Mouse (Mus musculus) cerebellum, adult 2 months (tissue): Measurements from ENCODE around the gene Wipf2. TPM values are rescaled to one million over a fixed set of nuclear protein-coding genes. Genes with fewer than 3 reads are reported as not detected.
"Not testable (repeated sequence)": the region's sequence is repeated elsewhere in the genome, so short reads cannot be mapped to it uniquely, and the experiment has no call there.

ENCODE experiments used
- DNase-seq, 2 experiments: peaks; one replicate each; pipeline ENCODE4 v3.0.0; 2021
- H3K27ac ChIP-seq: fragments of 200-500 bp; 2 replicates; pipeline ENCODE4 v1.5.1; 2012; ENCODE audit warnings: low read length, control low read depth, inconsistent platforms; ENCODE audit not compliant: insufficient read depth
- H3K27me3 ChIP-seq: fragments of 200-500 bp; 2 replicates; pipeline ENCODE4 v1.6.1; 2012; ENCODE audit warnings: inconsistent platforms, mild to moderate bottlenecking, low read length, moderate library complexity; ENCODE audit not compliant: control insufficient read depth, insufficient read depth
- H3K4me1 ChIP-seq: fragments of 200-500 bp; 2 replicates; pipeline ENCODE4 v1.6.1; 2011; ENCODE audit warnings: low read length; ENCODE audit not compliant: control insufficient read depth, insufficient read depth
- H3K4me3 ChIP-seq: fragments of 200-500 bp; replicated peaks from 2 replicates; pipeline ENCODE3; 2011; ENCODE audit warnings: mild to moderate bottlenecking, low read depth, low read length, control low read depth; ENCODE audit not compliant: insufficient read depth
- CTCF ChIP-seq: fragments of 200-500 bp; IDR thresholded peaks from 2 replicates; pipeline ENCODE4 v1.5.1; 2011; ENCODE audit warnings: low read depth, mild to moderate bottlenecking, control low read depth, low read length, moderate library complexity, borderline replicate concordance; ENCODE audit not compliant: insufficient read depth
- POLR2A ChIP-seq: fragments of 200-500 bp; IDR thresholded peaks from 2 replicates; pipeline ENCODE4 v1.6.1; 2011; ENCODE audit warnings: low read length, control low read depth, borderline replicate concordance; ENCODE audit not compliant: insufficient read depth
- WGBS: fragments of 180-500 bp; shearing (Covaris S2); methylation state at CpG from one replicate; pipeline ENCODE4 v1.1.7; 2018; 5-methylcytosine and 5-hydroxymethylcytosine counted together
- polyA plus RNA-seq: library from polyadenylated mRNA; depleted of rRNA; stranded (reverse); fragments of >200 nt; gene quantifications from 2 replicates; pipeline ENCODE4 v1.2.3, GENCODE M21; 2012; rRNA removed

The Wipf2 gene
- polyA plus RNA-seq = 25.8 and 27.3 TPM in 2 replicates

- 7% methylated on average over 38 of the region's 41 CpGs for WGBS
- H3K4me1 ChIP-seq = peaks cover 4% of the 10 kb centered on the region; the same call in 1 of the 2 replicates
- H3K27me3 ChIP-seq = no peaks in the 10 kb centered on the region
- H3K27ac ChIP-seq = peak within 1 kb of the TSS; percentile 87
- peak within 1 kb of the TSS; percentile 100 for H3K4me3 ChIP-seq
- peak; percentile 58; the same call in 1 of the 2 replicates for TF ChIP-seq CTCF
- TF ChIP-seq POLR2A = peak; percentile 91
- peak; percentile 94 to 95 for DNase-seq
Measured at GRCm38 (mm10) chr11:98863028-98863750, at the start of gene Wipf2. Wipf2 (plus strand) TSS chr11:98863638.

GRCm38 (mm10) chr11:98816706-98817239, 46.7 kb upstream of the Wipf2 start:
- 60% methylated on average over 1 of the region's 1 CpGs for WGBS
- DNase-seq = no peak
- Histone ChIP-seq H3K27ac (no peak overlapping the region), H3K4me1 (no peaks in the 10 kb centered on the region), H3K27me3 (no peaks in the 10 kb centered on the region), H3K4me3 (no peak overlapping the region)
- TF ChIP-seq CTCF (no peak), POLR2A (no peak)

DNA sequence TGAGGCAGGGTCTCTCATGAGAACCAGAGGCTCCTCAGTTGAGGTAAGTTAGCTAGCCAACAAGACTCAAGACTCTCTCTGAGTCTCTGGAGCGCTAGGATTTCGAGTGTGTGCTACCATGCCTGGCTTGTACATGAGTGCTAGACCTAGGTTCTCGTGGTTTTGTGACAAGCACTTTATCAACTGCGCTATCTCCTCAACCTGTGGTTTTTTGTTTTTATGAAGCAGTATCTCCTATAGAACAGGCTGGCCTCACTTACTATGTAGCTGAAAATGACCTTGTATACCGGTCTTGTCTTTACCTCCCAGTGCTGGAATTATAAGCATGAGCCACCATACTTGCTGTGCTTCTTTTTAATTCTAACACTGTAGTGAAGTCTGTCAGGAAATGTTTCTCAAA, 42.5 kb upstream of the Wipf2 start:
- no peaks in the 10 kb centered on the region for H3K27me3 ChIP-seq
- DNase-seq = no peak
- no peaks in the 10 kb centered on the region for H3K4me1 ChIP-seq
- WGBS = 96% methylated on average over 5 of the region's 5 CpGs
- TF ChIP-seq CTCF (no peak), POLR2A (no peak)
- no peak overlapping the region for H3K27ac ChIP-seq
- H3K4me3 ChIP-seq = no peak overlapping the region

GRCm38 (mm10) chr11:98826071-98826470, 37.4 kb upstream of the Wipf2 start:
- H3K27me3 ChIP-seq, H3K4me3 ChIP-seq, H3K27ac ChIP-seq, H3K4me1 ChIP-seq, DNase-seq: not testable (repeated sequence)
- WGBS = 96% methylated on average over 2 of the region's 2 CpGs

DNA sequence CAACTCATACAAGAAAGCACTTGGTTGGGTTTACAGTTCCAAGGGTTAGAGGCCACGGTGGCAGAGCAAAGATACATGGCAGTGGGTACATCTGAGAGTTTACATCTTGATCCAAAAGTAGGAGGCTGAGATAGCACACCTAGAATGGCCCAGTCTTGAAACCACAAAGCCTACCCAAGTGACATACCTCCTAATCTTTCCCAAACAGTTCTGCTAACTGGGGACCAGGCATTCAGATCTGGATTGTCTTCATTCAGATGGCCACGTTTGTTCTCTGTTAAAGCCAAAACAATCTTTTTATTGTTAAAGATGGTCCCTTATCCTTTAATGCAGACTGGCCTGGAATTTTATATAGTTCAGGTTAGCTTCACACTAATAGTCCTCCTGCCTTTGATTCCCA, 35.6 kb upstream of the Wipf2 start:
- TF ChIP-seq POLR2A (no peak), CTCF (no peak)
- no peak overlapping the region for H3K27ac ChIP-seq
- no peaks in the 10 kb centered on the region for H3K27me3 ChIP-seq
- WGBS = 82% methylated on average over 2 of the region's 2 CpGs
- no peak for DNase-seq
- no peak overlapping the region for H3K4me3 ChIP-seq
- peaks cover 7% of the 10 kb centered on the region; the same call in 1 of the 2 replicates for H3K4me1 ChIP-seq

GRCm38 (mm10) chr11:98829091-98829775, 34.2 kb upstream of the Wipf2 start:
- Histone ChIP-seq H3K27me3 (no peaks in the 10 kb centered on the region), H3K27ac (peak overlapping the region; percentile 53), H3K4me1 (peaks cover 7% of the 10 kb centered on the region; the same call in 1 of the 2 replicates), H3K4me3 (no peak overlapping the region)
- no peak for TF ChIP-seq POLR2A
- peak; percentile 83 for TF ChIP-seq CTCF
- DNase-seq = peak; percentile 50 to 58
- whole genome bisulfite sequencing = 60% methylated on average over 12 of the region's 12 CpGs

- TF ChIP-seq POLR2A = no peak
- TF ChIP-seq CTCF = no peak
- peaks cover 7% of the 10 kb centered on the region; the same call in 1 of the 2 replicates for H3K4me1 ChIP-seq
- DNase-seq = peak; percentile 42 to 63
- H3K27ac ChIP-seq = peak overlapping the region; percentile 53
- H3K4me3 ChIP-seq = no peak overlapping the region
- H3K27me3 ChIP-seq = no peaks in the 10 kb centered on the region
- WGBS = 59% methylated on average over 4 of the region's 4 CpGs
Measured at GRCm38 (mm10) chr11:98829875-98830274, 33.6 kb upstream of the Wipf2 start.
